Mouse (Mus musculus): ENCODE measurements around the gene Plekha6. TPM values are rescaled to one million over a fixed set of nuclear protein-coding genes. Genes with fewer than 3 reads are reported as not detected.
A peak's percentile ranks its signal among the peaks of the same experiment; 100 is the strongest.

Gene Plekha6
- total and polyA plus RNA-seq, 2 experiments from 2014 or later, result 11.9 to 49.3 TPM

DNA sequence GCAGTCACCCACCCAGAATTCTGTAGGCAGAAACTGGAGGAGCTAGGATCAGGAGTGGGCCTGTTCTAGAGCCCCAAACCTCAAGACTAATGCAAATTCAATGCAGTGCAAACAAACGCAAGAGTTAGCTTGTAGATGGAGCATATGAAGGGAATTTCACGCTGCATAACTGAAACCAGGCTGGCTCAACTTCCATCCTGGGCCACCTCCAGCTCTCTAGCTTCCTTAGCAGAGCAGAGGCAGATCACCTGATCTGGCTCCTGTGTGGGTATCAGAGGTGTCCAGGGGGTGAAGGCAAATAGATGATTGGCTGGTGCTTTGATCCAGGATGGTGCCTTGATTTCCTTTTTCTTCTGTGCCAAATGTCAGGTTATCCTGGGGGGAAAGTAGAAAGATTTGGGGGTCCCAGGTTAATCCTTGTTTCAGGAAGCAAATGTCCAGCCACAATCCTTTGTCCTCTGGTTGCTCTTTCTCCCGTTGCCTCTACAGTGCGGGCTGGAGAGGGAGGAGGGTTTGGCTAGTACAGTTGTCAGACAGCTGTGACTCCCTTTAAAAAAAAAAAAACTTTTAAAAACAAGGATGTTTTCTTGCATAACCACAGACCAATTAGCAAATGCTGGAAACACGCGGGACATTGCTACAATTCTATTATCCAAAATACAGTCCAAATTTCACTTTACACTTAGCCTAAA lies 75.3 kb downstream of the Plekha6 start:
- ATAC-seq (ENCODE audit: low FRiP score) (no peak), DNase-seq (ENCODE audit: low spot score) (no peak)
- 49% methylated on average over 6 of the region's 6 CpGs for WGBS
- Histone ChIP-seq H3K4me2 (ENCODE audit: low read depth, low read length, poor library complexity, severe bottlenecking) (no peak overlapping the region), H3K36me3 (ENCODE audit: insufficient read depth, low read length) (no peaks in the 10 kb centered on the region), H3K27ac (ENCODE audit: low read depth, low read length) (no peak overlapping the region), H3K4me3 (ENCODE audit: low read depth, low read length) (no peak overlapping the region), H3K27me3 (ENCODE audit: insufficient read depth, low read length) (no peaks in the 10 kb centered on the region), H3K9ac (replicated peaks; ENCODE audit: low read length, poor library complexity, severe bottlenecking) (no peak overlapping the region), H3K9me3 (ENCODE audit: low read length) (no peaks in the 10 kb centered on the region), H3K4me1 (ENCODE audit: insufficient read depth, low read length) (peaks cover 4% of the 10 kb centered on the region; the same call in 1 of the 2 replicates)
- TF ChIP-seq CTCF (IDR thresholded peaks at IDR 0.05), result no peak

DNA sequence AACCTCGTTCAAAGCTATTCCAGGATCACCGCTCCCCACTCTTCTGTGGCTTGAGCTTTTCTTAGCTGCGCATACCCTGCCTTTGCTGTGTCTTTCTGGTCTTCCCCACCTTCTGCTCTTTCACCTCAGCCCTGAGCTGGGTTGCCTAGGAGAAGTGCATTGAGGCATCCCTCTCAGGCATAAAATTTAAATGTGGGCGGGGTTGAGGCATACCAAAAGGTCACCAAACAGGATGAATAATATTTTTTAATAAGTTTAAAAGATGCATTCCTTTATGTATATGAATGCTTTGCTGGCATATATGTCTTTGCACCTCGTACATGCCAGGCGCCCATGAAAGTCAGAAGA lies 75.8 kb downstream of the Plekha6 start:
- DNase-seq (ENCODE audit: low spot score) (no peak), ATAC-seq (ENCODE audit: low FRiP score) (no peak)
- H3K4me2 ChIP-seq (ENCODE audit: low read depth, low read length, poor library complexity, severe bottlenecking), result no peak overlapping the region
- no peaks in the 10 kb centered on the region for H3K9me3 ChIP-seq (ENCODE audit: low read length)
- no peaks in the 10 kb centered on the region for H3K27me3 ChIP-seq (ENCODE audit: insufficient read depth, low read length)
- H3K9ac ChIP-seq (replicated peaks; ENCODE audit: low read length, poor library complexity, severe bottlenecking), result no peak overlapping the region
- no peak for TF ChIP-seq CTCF (IDR thresholded peaks at IDR 0.05)
- H3K4me3 ChIP-seq (ENCODE audit: low read depth, low read length), result no peak overlapping the region
- H3K4me1 ChIP-seq (ENCODE audit: insufficient read depth, low read length), result peaks cover 7% of the 10 kb centered on the region
- WGBS, result 67% methylated on average over 6 of the region's 6 CpGs
- no peak overlapping the region for H3K27ac ChIP-seq (ENCODE audit: low read depth, low read length)
- H3K36me3 ChIP-seq (ENCODE audit: insufficient read depth, low read length), result no peaks in the 10 kb centered on the region

DNA sequence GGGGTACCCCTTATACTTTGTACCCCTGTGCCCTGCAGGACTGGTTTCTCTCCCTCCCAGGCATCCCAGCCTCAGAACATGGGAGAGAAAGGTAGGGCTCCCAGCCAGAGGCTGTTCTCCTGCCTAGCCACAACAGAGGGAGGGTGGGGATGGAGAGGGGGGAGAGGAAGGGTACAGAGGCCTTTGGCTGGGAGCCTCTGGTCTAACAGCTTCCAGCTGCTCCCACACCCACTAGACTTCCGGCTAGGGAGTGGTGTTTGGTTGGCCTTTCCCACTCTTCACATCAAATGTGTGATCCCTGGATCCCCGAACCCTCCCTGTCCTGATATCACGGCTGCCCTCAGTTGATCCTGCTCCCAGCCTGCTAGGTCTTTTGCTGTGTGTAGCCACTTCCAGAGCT lies 76.9 kb downstream of the Plekha6 start:
- Histone ChIP-seq H3K4me3 (ENCODE audit: low read depth, low read length) (no peak overlapping the region), H3K9me3 (ENCODE audit: low read length) (no peaks in the 10 kb centered on the region), H3K27ac (ENCODE audit: low read depth, low read length) (no peak overlapping the region), H3K4me1 (ENCODE audit: insufficient read depth, low read length) (peaks cover 17% of the 10 kb centered on the region), H3K4me2 (ENCODE audit: low read depth, low read length, poor library complexity, severe bottlenecking) (no peak overlapping the region), H3K27me3 (ENCODE audit: insufficient read depth, low read length) (no peaks in the 10 kb centered on the region), H3K9ac (replicated peaks; ENCODE audit: low read length, poor library complexity, severe bottlenecking) (no peak overlapping the region), H3K36me3 (ENCODE audit: insufficient read depth, low read length) (no peaks in the 10 kb centered on the region)
- 73% methylated on average over 3 of the region's 3 CpGs for WGBS
- DNase-seq (ENCODE audit: low spot score), result no peak
- no peak for ATAC-seq (ENCODE audit: low FRiP score)
- no peak for TF ChIP-seq CTCF (IDR thresholded peaks at IDR 0.05)

- TF ChIP-seq CTCF (IDR thresholded peaks at IDR 0.05), result no peak
- no peak overlapping the region for H3K27ac ChIP-seq (ENCODE audit: low read depth, low read length)
- 74% methylated on average over 7 of the region's 7 CpGs for WGBS
Measured at GRCm38 (mm10) chr1:133244668-133245067, 80.7 kb downstream of the Plekha6 start.

DNA sequence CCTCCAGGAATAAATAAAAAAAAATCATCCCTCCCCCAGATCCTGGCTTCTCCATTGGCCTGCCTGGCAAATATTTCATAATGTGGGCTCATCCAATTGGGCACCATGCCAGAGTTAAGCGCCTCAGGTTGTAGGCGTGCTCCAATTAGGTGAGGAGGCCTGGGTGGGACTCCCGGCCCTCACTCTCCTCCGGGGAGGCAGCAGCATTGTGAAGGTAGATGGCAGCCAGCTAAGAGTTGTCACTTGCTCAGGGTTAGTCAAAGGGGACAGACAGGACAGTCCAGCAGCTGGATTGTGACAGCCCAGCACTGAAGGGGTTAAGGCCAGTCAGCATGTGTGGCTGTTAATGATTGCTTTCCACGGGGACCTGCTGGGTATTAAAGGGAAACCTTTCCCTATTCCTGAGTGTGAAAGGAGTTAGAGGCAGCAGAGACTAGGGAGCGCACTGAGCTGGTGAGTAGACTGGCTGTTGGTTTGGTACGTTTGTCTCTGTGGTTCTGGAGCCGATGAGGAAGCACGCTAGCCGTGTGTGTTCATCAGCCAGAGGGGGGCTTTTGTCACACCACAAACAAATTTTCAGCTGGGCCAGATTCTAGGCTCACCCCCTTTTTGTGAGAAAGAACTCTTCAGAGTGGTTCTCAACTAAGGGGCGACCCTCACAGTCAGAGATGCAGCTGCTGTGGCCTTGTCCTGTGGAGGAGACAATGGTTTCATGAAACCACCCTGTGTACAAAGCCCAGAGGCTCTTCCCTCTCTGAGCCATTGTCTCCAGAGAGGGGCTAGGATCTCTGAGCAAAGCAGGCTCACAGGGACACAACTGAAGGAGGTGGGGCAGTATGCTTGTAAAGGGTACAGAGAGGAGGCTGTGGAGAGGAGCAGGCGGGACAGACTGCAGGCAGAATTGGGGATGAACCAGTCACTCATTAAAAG lies 81.9 kb downstream of the Plekha6 start:
- Histone ChIP-seq H3K4me3 (ENCODE audit: low read depth, low read length) (no peak overlapping the region), H3K4me1 (ENCODE audit: insufficient read depth, low read length) (peaks cover 18% of the 10 kb centered on the region), H3K4me2 (ENCODE audit: low read depth, low read length, poor library complexity, severe bottlenecking) (no peak overlapping the region), H3K9ac (replicated peaks; ENCODE audit: low read length, poor library complexity, severe bottlenecking) (no peak overlapping the region), H3K36me3 (ENCODE audit: insufficient read depth, low read length) (no peaks in the 10 kb centered on the region), H3K27ac (ENCODE audit: low read depth, low read length) (no peak overlapping the region), H3K27me3 (ENCODE audit: insufficient read depth, low read length) (no peaks in the 10 kb centered on the region), H3K9me3 (ENCODE audit: low read length) (no peaks in the 10 kb centered on the region)
- ATAC-seq (ENCODE audit: low FRiP score) (peak; percentile 66), DNase-seq (ENCODE audit: low spot score) (no peak)
- no peak for TF ChIP-seq CTCF (IDR thresholded peaks at IDR 0.05)
- 22% methylated on average over 12 of the region's 12 CpGs for WGBS

More at GRCm38 (mm10) chr1:133244668-133245067, 80.7 kb downstream of the Plekha6 start:
- Histone ChIP-seq H3K36me3 (ENCODE audit: insufficient read depth, low read length) (no peaks in the 10 kb centered on the region), H3K4me3 (ENCODE audit: low read depth, low read length) (no peak overlapping the region), H3K9me3 (ENCODE audit: low read length) (no peaks in the 10 kb centered on the region), H3K4me1 (ENCODE audit: insufficient read depth, low read length) (peaks cover 18% of the 10 kb centered on the region), H3K4me2 (ENCODE audit: low read depth, low read length, poor library complexity, severe bottlenecking) (no peak overlapping the region), H3K9ac (replicated peaks; ENCODE audit: low read length, poor library complexity, severe bottlenecking) (0 out of 2 replicates have a peak overlapping the region, but pooled peaks have one; percentile 2), H3K27me3 (ENCODE audit: insufficient read depth, low read length) (no peaks in the 10 kb centered on the region)
- no peak for DNase-seq (ENCODE audit: low spot score)
- ATAC-seq (ENCODE audit: low FRiP score), result no peak

DNA sequence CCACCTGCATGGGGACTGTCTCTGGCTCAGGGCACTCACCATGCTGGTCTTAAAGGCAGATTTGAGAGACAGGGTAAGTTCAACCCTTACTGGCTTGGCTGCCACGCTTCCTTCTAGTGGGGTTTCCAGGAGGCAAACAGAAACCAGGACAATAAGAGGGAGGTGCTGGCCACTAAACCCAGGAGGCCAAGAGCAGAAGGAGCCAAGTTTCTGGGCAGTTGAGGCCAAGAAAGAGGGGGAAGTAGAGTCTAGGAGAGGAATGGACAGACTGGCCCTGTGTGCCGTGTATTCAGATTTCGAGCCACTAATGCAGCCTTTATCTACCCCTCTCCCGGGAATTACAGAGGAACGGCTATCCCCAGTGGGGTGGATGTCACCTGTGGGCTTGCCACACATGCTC lies 83.2 kb downstream of the Plekha6 start:
- 62% methylated on average over 5 of the region's 5 CpGs for WGBS

More for the DNA sequence above, 83.2 kb downstream of the Plekha6 start:
- Histone ChIP-seq H3K27ac (ENCODE audit: low read depth, low read length) (no peak overlapping the region), H3K4me3 (ENCODE audit: low read depth, low read length) (no peak overlapping the region), H3K9me3 (ENCODE audit: low read length) (no peaks in the 10 kb centered on the region), H3K36me3 (ENCODE audit: insufficient read depth, low read length) (no peaks in the 10 kb centered on the region), H3K27me3 (ENCODE audit: insufficient read depth, low read length) (no peaks in the 10 kb centered on the region), H3K4me1 (ENCODE audit: insufficient read depth, low read length) (peaks cover 18% of the 10 kb centered on the region), H3K9ac (replicated peaks; ENCODE audit: low read length, poor library complexity, severe bottlenecking) (no peak overlapping the region), H3K4me2 (ENCODE audit: low read depth, low read length, poor library complexity, severe bottlenecking) (no peak overlapping the region)
- TF ChIP-seq CTCF (IDR thresholded peaks at IDR 0.05), result no peak
- DNase-seq (ENCODE audit: low spot score) (no peak), ATAC-seq (ENCODE audit: low FRiP score) (no peak)

Measured in midbrain, postnatal 0 days (tissue).